ENCODE assay signal across 13 mouse cellular contexts in the genomic region with DNA sequence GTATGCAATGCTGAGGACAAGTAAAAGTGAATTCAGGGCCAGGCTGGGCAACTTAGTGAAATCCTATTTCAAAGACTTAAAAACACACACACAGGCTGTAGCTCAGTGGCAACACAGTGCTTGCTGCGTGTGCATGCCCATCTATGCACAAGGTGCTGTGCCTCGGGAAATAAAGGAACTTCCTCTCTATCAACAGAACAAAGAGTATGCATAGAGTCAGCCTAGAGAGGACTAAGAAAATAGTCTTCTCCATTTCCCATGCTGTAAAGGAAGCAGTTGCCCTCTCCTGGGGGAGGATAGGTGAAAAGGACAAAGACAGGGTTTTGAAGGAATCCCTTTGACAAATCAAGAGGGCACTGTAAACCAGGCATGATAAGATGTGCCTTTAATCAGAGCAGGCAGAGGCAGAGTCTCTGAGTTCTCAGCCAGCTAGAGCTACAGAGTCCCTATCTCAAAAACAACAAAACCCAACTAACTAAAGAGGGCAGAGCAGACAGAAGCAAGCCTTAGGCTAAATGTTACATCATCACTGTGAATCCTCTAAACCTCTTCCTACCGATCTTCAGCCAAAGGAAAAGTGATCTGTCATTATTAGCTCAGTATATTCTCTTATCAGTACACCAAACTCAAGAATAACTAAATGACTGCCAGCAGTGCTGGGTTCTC. TPM values are rescaled to one million over a fixed set of nuclear protein-coding genes. Genes with fewer than 3 reads are reported as not detected.
DNase-seq lines count a peak whose midpoint lies in the region; ATAC-seq and TF ChIP-seq lines count a peak whose summit lies in the region.
"Had no signal": no experiment of that assay in that cellular context is flagged by ENCODE, and none has a peak within 500 bp of the region (broad histone marks: within the 10 kb centered on the region; RNA-seq: fewer than 3 reads in every experiment).

No protein-coding gene starts in this region.

- peak overlapping the region; percentile 32 for H3K27ac ChIP-seq in heart, embryonic 15.5 days
- H3K27ac ChIP-seq in MEL (ENCODE audit: control insufficient read depth, low read depth, low read length): peak overlapping the region; percentile 25; the same call in 1 of the 2 replicates
- H3K27ac ChIP-seq in midbrain, embryonic 10.5 days (replicated peaks): no peak overlapping the region
- H3K27ac ChIP-seq: midbrain, embryonic 12.5 days; neural tube, embryonic 15.5 days had no signal

- no peaks in the 10 kb centered on the region for H3K27me3 ChIP-seq in heart, embryonic 15.5 days
- no peaks in the 10 kb centered on the region for H3K27me3 ChIP-seq in MEL (ENCODE audit: control insufficient read depth in 1 of 2, insufficient read depth in 2 of 2, low read length in 2 of 2)
- no peaks in the 10 kb centered on the region for H3K27me3 ChIP-seq in megakaryocyte, embryonic 14.5 days (replicated peaks)
- H3K27me3 ChIP-seq in midbrain, embryonic 10.5 days (ENCODE audit: low read depth, poor library complexity, severe bottlenecking): no peaks in the 10 kb centered on the region
- H3K27me3 ChIP-seq: midbrain, embryonic 12.5 days; neural tube, embryonic 15.5 days had no signal

- no peak for TF ChIP-seq CTCF in MEL (IDR thresholded peaks at IDR 0.05 in 2 of 3, conservative IDR thresholded peaks at IDR 0.05 in 1 of 3; ENCODE audit: control insufficient read depth in 1 of 3, insufficient read depth in 1 of 3, low read depth in 2 of 3, low read length in 3 of 3, poor library complexity in 1 of 3, severe bottlenecking in 1 of 3)

- no peak overlapping the region for H3K4me3 ChIP-seq in heart, embryonic 15.5 days
- H3K4me3 ChIP-seq in MEL (ENCODE audit: control insufficient read depth in 1 of 2, insufficient read depth in 1 of 2, low read depth in 2 of 2, low read length in 2 of 2): no peak overlapping the region; a peak in 1 of 4 replicates
- H3K4me3 ChIP-seq in megakaryocyte, embryonic 14.5 days (replicated peaks): peak overlapping the region; percentile 81
- H3K4me3 ChIP-seq in midbrain, embryonic 10.5 days: no peak overlapping the region
- H3K4me3 ChIP-seq: midbrain, embryonic 12.5 days; neural tube, embryonic 15.5 days had no signal

- 13% methylated on average over 3 of the region's 3 CpGs for WGBS in heart, embryonic 15.5 days
- 68% methylated on average over 3 of the region's 3 CpGs for WGBS in midbrain, embryonic 10.5 days

- H3K9me3 ChIP-seq in heart, embryonic 15.5 days (replicated peaks): no peaks in the 10 kb centered on the region
- H3K9me3 ChIP-seq in MEL (replicated peaks; ENCODE audit: insufficient read depth, low read length): no peaks in the 10 kb centered on the region
- H3K9me3 ChIP-seq in megakaryocyte, embryonic 14.5 days: no peaks in the 10 kb centered on the region
- no peaks in the 10 kb centered on the region for H3K9me3 ChIP-seq in midbrain, embryonic 10.5 days (replicated peaks)
- H3K9me3 ChIP-seq: midbrain, embryonic 12.5 days; neural tube, embryonic 15.5 days had no signal

- 0 out of 2 replicates have a peak, but pooled peaks have one; percentile 43 for ATAC-seq in heart, embryonic 15.5 days (replicated peaks; ENCODE audit: insufficient number of reproducible peaks, insufficient read depth, low FRiP score, low read depth)
- ATAC-seq: hindbrain, embryonic 16.5 days had no signal

- no peaks in the 10 kb centered on the region for H3K36me3 ChIP-seq in heart, embryonic 15.5 days
- peaks cover 0 to 30% of the 10 kb centered on the region in 2 experiments; a peak in 2 of 4 replicates for H3K36me3 ChIP-seq in MEL (ENCODE audit: control insufficient read depth in 1 of 2, insufficient read depth in 2 of 2, low read length in 2 of 2)
- H3K36me3 ChIP-seq in megakaryocyte, embryonic 14.5 days (replicated peaks; ENCODE audit: low read length): peaks cover 8% of the 10 kb centered on the region
- H3K36me3 ChIP-seq in midbrain, embryonic 10.5 days: no peaks in the 10 kb centered on the region; the same call in 1 of the 2 replicates
- H3K36me3 ChIP-seq: midbrain, embryonic 12.5 days; neural tube, embryonic 15.5 days had no signal

- H3K4me1 ChIP-seq in heart, embryonic 15.5 days (replicated peaks): peaks cover 52% of the 10 kb centered on the region
- peaks cover 11 to 19% of the 10 kb centered on the region in 2 experiments for H3K4me1 ChIP-seq in MEL (ENCODE audit: control insufficient read depth in 1 of 2, insufficient read depth in 2 of 2, low read length in 2 of 2)
- H3K4me1 ChIP-seq in megakaryocyte, embryonic 14.5 days: peaks cover 69% of the 10 kb centered on the region
- peaks cover 18% of the 10 kb centered on the region; the same call in 1 of the 2 replicates for H3K4me1 ChIP-seq in midbrain, embryonic 10.5 days

- peaks cover 55% of the 10 kb centered on the region for H3K79me2 ChIP-seq in MEL (ENCODE audit: control insufficient read depth, insufficient read depth, low read length, poor library complexity)

- no peak overlapping the region for H3K9ac ChIP-seq in heart, embryonic 15.5 days
- H3K9ac ChIP-seq in MEL (ENCODE audit: control insufficient read depth, low read depth, low read length, poor library complexity, severe bottlenecking): peak overlapping the region; percentile 17; the same call in 1 of the 2 replicates
- H3K9ac ChIP-seq: midbrain, embryonic 12.5 days; neural tube, embryonic 15.5 days had no signal

- intact Hi-C loops in heart, postnatal 25 days (cut with DNase I): no loop called here
- intact Hi-C loops in left cerebral cortex, postnatal 14 days (cut with DNase I): no loop called here
- intact Hi-C loops in left cerebral cortex, postnatal 4 days (cut with DNase I): no loop called here

- TF ChIP-seq POLR2A in MEL (IDR thresholded peaks at IDR 0.05; ENCODE audit: control insufficient read depth in 1 of 2, insufficient read depth in 1 of 2, low read depth in 1 of 2, low read length in 2 of 2, poor library complexity in 1 of 2): no peak

- TF ChIP-seq EP300 in MEL (IDR thresholded peaks at IDR 0.05; ENCODE audit: low read depth in 1 of 2, low read length in 2 of 2): peak in 1 of 2 experiments; percentile 17; a peak in 2 of 4 replicates

- H3K4me2 ChIP-seq in heart, embryonic 15.5 days: no peak overlapping the region
- H3K4me2 ChIP-seq: midbrain, embryonic 12.5 days; neural tube, embryonic 15.5 days had no signal

- no peak for DNase-seq in heart, postnatal 25 days (ENCODE audit: low spot score)
- peak; percentile 48 for DNase-seq in 416B (ENCODE audit: low read depth)
- DNase-seq in MEL (ENCODE audit: low read depth, low spot score): peak; percentile 72
- DNase-seq in midbrain, embryonic 10.5 days (ENCODE audit: low spot score): no peak
- DNase-seq in left cerebral cortex, postnatal 14 days (ENCODE audit: low spot score in 2 of 2): no peak
- DNase-seq in left cerebral cortex, postnatal 4 days: no peak
- DNase-seq: cerebellum, postnatal 14 days had no signal

- TF ChIP-seq RAD21 in MEL (IDR thresholded peaks at IDR 0.05; ENCODE audit: low read depth, low read length): no peak

TF ChIP-seq in MEL, 35 proteins besides CTCF, POLR2A, EP300 and RAD21:
- TF ChIP-seq ZKSCAN1 (IDR thresholded peaks at IDR 0.05; ENCODE audit: low read depth, low read length): no peak
- TF ChIP-seq USF1 (IDR thresholded peaks at IDR 0.05; ENCODE audit: low read depth, low read length): no peak
- TF ChIP-seq GABPA (IDR thresholded peaks at IDR 0.05; ENCODE audit: low read depth, low read length): no peak
- TF ChIP-seq TCF12 (IDR thresholded peaks at IDR 0.05; ENCODE audit: low read depth, low read length): no peak
- TF ChIP-seq GATA1 (IDR thresholded peaks at IDR 0.05; ENCODE audit: low read depth, low read length): peak; percentile 59
- TF ChIP-seq RCOR1 (IDR thresholded peaks at IDR 0.05; ENCODE audit: low read depth, low read length): peak; percentile 69; the same call in 1 of the 2 replicates
- no peak for TF ChIP-seq MAX (IDR thresholded peaks at IDR 0.05; ENCODE audit: low read length)
- TF ChIP-seq SIN3A (IDR thresholded peaks at IDR 0.05; ENCODE audit: low read length): peak; percentile 68; the same call in 1 of the 2 replicates
- TF ChIP-seq USF2 (IDR thresholded peaks at IDR 0.05; ENCODE audit: borderline replicate concordance in 1 of 2, insufficient read depth in 1 of 2, low read depth in 1 of 2, low read length in 2 of 2): no peak
- peak; percentile 64 for TF ChIP-seq ETS1 (IDR thresholded peaks at IDR 0.05; ENCODE audit: low read depth, low read length)
- no peak for TF ChIP-seq KAT2A (conservative IDR thresholded peaks at IDR 0.05; ENCODE audit: low read depth, low read length)
TF ChIP-seq in MEL: peak in this region for 4.

RNA-seq across cellular contexts. Expression of gene Gm10638, which starts 9.9 kb away (rescaled TPM):
- polyA plus RNA-seq in heart, embryonic 15.5 days (2015; fragmentation: Nextera tagmentation; extraction: Ambion mirVana): 3.9 and 4.2 TPM in 2 replicates
- total RNA-seq in heart, postnatal 25 days (2021): 1 to 10 TPM; 2.1 to 3.0 TPM
- 0.20 and 0.23 TPM in 2 replicates for total RNA-seq in MEL (2012; rRNA removed)
- under 1 TPM in 1 of 2 experiments, not detected in 1; 0.52 TPM for polyA plus RNA-seq in MEL (2012; ENCODE audit: insufficient read depth in 1 of 2, insufficient read length in 2 of 2, low read depth in 1 of 2, low replicate concordance in 2 of 2, missing spikeins in 1 of 2)
- 4.0 and 17.9 TPM in 2 replicates for polyA plus RNA-seq in megakaryocyte, embryonic 14.5 days (2012; ENCODE audit: insufficient read depth, low replicate concordance)
- 4.7 and 5.6 TPM in 2 replicates for polyA plus RNA-seq in midbrain, embryonic 10.5 days (2016; fragmentation: Nextera tagmentation; extraction: Ambion mirVana)
- total RNA-seq in left cerebral cortex, postnatal 14 days (2021): 1 to 10 TPM; 2.5 to 3.8 TPM
- 1 to 10 TPM; 2.3 to 2.5 TPM for total RNA-seq in left cerebral cortex, postnatal 4 days (2021)
- total RNA-seq: liver, adult 2 months had no signal

RNA-seq across cellular contexts. Expression of gene Siah1a, which starts 10.2 kb away (rescaled TPM):
- polyA plus RNA-seq in heart, embryonic 15.5 days (2015; fragmentation: Nextera tagmentation; extraction: Ambion mirVana): 29.8 and 30.5 TPM in 2 replicates
- 10 to 100 TPM; 14.9 to 15.6 TPM for total RNA-seq in heart, postnatal 25 days (2021)
- 8.3 and 8.9 TPM in 2 replicates for total RNA-seq in MEL (2012; rRNA removed)
- 10 to 100 TPM in 1 of 2 experiments, not detected in 1; 12.2 TPM for polyA plus RNA-seq in MEL (2012; ENCODE audit: insufficient read depth in 1 of 2, insufficient read length in 2 of 2, low read depth in 1 of 2, low replicate concordance in 2 of 2, missing spikeins in 1 of 2)
- 2.3 and 3.1 TPM in 2 replicates for polyA plus RNA-seq in megakaryocyte, embryonic 14.5 days (2012; ENCODE audit: insufficient read depth, low replicate concordance)
- 55.1 and 56.8 TPM in 2 replicates for polyA plus RNA-seq in midbrain, embryonic 10.5 days (2016; fragmentation: Nextera tagmentation; extraction: Ambion mirVana)
- total RNA-seq in left cerebral cortex, postnatal 14 days (2021): 10 to 100 TPM; 30.9 to 32.9 TPM
- total RNA-seq in left cerebral cortex, postnatal 4 days (2021): 10 to 100 TPM; 47.1 to 50.1 TPM

Comparison
In these comparisons a context has a peak if more than half of its experiments do, and no peak if none do; other contexts are left out.
1. DNase-seq: peak in 416B (single experiment) and MEL (single experiment); none in heart, postnatal 25 days (single experiment), midbrain, embryonic 10.5 days (single experiment), left cerebral cortex, postnatal 14 days (0 of 2) and left cerebral cortex, postnatal 4 days (single experiment).